Mouse (Mus musculus) ovary, postnatal 10 days (tissue): ENCODE measurements around the gene Gnptab.

Source experiments
- DNase-seq: peaks from one replicate; pipeline ENCODE4 v3.0.0; 2022; ENCODE audit warnings: low spot score

The Gnptab gene

DNA sequence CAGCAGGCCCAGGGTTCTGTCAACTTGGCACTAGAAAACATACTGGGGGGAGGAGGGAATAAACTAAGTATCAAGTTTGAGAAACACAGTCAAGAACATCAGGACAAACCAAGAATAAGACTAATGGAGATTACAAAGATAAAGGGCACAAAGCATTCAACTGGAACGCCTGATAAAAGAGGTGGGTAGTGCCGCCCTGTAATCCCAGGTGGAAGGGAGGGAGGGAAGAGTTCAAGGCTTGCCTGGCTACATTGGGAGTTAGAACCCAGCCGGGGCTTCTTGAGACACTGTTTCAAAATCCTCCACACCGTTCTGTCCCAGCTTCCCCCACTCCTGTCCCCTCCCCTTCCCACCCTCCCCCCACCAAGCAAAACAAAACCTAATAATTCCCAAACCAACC is 1.3 kb upstream of the Gnptab start:
- no peak for DNase-seq

DNA sequence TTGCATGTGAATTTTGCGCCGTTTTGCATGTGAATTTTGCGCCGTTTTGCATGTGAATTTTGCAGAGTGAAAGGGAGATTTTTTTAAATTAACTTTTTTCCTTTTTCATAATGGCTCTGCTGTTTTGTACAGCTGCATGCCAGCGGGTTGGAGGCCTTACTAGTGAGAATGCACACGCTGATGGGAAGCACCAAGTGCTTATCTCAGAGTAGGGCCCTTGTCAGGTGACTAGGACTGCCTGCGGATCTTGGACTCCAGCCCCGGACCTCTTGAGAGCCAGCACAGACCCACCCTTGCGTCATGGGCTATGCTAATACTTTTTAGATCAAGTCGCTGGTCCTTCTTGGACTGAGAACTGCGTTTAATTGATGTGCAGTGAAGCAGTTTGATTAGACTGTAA is 1.1 kb downstream of the Gnptab start:
- no peak for DNase-seq

DNA sequence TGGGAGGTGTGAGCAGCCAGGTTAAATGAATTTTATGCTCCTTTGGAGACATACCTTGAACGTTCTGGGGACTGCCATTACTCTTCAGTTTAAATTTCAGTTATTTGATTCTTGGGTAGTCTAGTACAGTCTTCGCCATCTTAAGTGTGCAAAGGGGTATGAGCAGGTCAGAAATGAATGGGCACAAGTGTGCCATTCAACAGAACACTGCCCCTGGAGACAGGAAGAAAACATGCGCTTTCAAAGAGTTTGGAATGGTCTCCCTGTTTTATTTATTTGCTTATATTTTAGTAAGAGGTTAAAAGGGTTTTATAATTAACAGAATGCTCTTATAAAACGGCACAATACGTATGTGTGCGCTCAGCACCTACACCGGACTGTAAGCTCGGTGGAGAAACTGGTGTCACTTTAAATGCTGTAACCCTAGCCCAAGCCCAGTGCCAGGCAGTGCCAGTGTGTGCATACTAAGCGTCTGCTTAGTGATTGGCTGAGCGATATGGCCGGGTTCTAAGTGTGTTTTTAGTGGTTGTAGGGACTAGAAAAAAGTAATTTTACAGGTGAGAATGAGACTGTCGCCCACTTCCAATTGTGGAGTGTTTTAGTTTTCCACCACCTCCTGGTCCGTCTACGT is 1.6 kb downstream of the Gnptab start:
- no peak for DNase-seq

DNA sequence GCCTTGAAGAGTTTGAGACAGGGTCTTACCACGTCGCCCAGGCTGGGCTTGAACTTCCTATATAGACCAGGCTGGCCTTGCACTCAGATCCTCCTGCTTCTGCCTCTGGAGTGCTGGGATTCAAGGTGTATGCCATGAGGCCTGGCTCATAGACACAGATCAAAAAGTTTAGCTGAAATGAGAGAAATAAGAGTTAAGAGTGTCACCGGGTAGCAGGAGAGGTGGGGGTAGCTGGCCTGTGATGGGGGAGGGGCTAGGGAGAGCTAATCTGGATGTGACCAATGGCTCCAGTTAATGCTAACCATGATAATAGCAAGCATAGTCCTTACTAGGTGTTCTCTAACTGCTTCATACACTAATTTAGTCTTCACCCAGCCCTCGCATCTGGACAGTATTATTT is 2.4 kb downstream of the Gnptab start:
- DNase-seq, result no peak

DNA sequence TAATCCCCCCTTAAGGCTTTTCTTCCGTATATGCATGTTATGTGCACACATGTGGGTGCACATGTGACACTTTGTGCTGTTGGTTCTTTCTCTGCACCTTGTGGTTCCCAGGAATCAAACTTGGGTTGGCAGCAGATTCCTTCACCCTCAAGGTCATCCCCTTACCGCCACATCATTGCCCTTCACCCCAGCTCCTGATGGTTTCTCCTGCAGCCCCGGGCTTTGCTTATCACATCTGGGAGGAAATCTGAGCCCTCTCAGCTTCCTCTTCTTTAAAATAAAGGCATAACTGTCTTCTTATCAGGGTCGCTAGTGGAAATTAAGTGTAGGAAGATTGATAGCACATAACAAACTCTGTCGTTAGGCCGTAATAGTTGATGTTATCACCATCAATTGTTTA is 3.1 kb downstream of the Gnptab start:
- no peak for DNase-seq

DNA sequence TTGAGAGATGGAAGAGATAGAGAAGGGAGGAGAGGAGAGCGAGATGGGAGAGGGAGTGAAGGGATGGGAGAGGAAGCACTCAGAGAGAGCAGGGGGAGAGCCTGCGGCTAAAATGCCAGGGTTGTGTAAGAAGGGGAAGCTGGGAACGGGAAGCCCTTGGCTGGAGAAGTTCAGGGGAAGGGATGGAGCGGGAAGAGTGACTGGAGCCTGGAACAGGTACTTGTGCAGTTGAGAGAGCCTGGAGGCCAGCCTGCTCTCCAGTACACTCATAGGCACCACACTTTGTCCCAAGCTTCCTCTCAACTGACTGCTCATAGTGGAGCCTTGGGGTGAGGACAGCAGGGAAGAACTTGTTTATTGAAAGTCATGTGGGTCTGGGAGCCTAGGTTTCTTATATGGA is 4.5 kb downstream of the Gnptab start:
- no peak for DNase-seq

DNA sequence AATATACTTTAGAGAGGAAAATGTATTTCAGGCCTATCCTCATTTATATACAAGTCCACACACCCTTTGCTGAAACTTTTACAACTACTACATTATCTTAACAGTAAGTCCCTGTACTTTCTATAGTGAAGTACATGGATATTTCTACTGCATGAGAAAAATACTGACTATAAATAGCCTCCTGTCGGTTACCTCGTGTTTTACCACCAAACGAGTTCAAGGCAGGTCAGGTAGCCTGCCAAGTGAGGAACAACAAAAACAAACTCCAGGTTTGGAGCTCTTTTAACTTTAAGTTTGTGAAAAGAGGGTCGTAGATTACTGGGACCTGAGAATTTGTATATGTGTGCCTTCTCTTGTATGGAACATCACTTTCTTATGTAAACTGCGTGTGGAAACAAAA is 5.1 kb downstream of the Gnptab start:
- no peak for DNase-seq

DNA sequence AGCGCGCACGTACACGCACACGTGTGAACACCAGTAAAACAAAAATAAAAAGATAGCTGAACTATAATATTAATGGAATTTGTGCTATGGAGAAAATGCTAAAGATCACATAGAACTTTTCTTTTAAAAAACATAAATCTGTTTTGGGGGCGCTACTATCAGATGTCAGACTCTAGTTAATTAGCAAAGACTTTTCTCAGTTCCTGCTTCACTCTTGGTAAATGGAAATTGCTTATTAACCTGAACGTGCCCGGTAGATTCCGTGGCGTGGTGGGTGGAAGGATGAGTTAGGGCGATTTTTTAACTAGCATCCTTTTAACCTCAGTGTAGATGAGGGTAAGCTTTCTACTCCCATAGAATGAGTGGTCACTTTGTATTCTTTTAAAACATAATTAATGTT is 6.4 kb downstream of the Gnptab start:
- no peak for DNase-seq

DNA sequence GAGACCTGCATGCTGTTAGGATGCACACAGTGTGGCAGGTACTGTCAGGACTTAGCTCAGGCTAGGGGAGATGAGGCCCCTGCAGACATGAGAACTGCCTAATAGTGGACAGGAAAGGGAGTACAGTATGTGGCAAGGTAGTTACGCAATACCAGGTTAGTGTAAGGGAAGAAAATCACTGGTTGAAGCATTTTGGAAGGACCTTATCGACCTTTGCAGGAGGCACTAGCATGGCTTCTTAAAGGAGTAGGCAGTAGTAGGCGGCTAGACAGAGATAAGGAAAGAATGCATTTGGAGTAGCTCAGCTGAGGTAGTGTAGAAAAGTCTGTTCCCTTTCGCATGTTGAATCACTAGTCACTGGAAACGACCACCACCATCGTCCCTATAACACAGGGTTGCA is 6.8 kb downstream of the Gnptab start:
- no peak for DNase-seq

DNA sequence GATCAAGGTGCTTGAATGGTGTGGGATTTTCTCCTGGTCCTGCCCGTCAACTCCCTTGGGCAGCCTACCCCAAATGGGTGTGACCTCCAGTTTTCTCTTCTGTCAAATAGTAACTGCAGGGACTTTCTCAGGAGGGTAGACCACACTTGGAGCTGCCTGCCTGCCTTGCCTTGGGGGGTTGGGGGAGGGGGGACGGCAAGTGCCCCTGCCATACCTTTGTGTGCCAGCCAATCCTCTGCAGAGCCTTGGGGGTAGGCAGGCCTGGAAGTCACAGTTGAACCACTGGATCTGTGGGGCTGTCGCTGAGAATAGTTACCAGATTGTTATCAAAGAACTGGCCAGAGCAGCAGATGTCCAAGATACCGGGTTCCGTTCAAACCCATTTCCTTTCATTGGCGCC is 7.3 kb downstream of the Gnptab start:
- no peak for DNase-seq

DNA sequence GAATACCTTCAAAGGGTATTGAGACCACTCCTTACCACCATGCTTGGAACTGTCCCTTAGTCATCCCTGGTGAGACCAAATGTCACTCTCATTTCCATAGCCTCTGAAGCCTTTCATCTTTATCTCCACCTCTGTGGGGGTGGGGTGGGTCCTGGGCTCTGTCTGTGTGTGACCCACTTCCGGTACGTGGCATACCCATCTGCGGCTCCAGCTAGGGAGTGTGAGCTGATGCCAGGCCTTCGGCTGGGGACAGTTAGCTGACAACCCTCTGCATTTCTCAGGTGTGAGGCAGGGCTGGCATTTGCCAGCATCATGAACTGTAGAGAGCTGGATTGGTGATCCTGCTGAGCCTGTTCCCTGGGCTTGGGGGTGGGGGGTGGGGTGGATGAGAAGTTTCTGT is 10.6 kb downstream of the Gnptab start:
- no peak for DNase-seq

DNA sequence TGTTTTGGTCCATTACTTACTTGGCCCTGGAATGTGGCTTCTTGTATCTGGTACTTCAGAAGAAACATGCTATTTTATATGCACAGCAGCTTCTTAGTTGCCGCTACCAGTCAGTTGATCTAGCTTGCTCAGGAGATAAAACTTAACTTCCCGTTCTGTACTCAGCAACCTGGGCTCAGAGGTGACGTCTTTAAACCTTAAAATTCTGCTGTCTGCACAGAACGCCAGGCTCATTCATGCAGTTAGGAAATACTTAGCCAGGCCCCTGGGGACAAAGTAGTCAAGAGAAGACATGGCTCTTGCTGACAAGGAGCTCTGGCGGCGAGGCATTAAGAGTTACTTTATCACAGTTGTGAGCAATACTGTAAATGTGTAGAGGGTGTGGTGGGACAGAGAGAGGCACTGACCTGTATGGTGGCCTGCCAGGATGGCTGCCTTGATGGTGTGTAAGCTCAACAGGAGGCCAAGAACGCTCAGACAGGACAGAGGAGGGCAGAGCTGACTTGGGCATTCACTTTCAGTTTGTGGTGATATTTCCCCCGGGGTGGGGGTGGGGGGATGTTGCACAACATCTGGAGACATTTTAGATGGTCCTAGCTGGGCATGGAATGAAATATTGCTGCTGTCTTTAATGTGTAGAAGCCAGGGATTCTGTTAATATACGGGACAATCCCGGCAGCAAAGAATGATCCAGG is 11.3 kb downstream of the Gnptab start:
- no peak for DNase-seq

DNA sequence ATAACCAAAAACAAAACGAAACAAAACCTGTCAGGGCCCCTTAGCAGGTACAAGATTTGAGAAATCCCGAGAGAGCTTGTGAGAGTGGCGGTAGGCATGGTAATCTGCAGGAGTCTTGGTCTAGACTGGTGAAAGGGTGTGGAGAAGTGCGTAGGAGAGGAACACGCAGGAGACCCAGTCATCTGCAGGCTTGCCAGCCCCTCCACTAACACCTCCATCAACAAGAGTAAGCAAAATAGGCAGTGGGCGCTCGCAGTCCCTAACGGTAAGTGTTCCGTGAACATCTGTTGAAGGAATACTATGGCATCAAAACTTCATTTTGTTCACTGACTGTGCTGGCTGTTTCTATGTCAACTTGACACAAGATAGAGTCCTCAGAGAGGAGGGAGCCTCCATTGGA is 12.6 kb downstream of the Gnptab start:
- no peak for DNase-seq

DNA sequence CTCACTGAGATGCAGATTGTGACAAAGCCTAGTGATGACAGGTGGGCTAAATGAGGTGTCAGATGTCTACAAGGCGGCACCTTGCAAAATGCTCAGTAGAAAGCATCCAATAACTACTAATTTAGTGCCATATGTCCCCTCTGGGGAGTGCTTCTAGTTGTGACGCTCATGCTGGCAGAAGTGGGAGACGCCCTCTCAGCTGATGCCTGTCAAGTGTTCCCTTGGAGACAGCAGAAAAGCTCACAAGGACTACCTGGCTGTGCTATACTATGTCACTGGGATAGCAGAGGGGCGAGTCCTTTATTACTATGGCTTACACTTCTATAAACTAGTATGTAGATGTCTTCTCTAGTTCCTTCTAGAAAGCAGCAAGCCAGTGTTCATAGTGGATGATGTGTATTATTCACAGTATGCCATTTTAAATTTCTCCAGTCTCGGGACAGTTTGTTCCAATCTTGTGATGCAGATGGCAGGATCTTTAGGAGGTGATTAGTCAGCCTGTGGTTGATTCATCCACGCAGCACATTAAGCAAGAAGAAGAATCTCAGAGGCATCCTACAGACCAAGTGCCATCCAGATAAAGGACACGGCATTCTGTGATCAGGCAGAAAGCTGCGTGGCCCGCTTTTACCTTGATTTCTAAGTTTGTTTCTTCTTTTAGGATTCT is 13.4 kb downstream of the Gnptab start:
- no peak for DNase-seq

DNA sequence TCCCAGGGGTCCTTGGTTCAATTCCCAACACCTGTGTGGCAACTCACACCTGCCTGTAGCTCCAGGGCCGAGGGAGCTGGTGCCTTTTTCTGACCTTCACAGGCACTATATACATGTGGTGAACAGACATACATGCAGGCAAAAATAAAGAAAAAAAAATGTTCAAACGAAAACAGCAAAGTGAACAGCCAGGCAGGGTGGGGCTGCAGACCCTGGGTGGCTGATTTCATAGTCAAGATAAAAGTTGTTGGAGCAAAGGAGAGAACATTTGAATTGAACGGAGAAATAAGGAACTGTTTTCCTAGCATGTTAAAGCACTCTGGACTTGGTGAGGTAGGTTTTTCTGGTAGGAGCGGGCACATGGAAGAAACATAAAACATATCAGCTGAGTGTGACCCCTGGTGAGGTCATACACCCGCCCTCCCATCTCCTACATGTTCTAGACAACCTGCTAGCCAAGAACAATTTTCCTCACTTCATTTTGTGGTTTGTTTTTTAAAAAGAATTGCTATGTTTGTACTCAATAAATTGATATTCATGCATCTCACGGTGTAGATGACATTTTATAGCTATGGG is 19.8 kb downstream of the Gnptab start:
- no peak for DNase-seq

DNA sequence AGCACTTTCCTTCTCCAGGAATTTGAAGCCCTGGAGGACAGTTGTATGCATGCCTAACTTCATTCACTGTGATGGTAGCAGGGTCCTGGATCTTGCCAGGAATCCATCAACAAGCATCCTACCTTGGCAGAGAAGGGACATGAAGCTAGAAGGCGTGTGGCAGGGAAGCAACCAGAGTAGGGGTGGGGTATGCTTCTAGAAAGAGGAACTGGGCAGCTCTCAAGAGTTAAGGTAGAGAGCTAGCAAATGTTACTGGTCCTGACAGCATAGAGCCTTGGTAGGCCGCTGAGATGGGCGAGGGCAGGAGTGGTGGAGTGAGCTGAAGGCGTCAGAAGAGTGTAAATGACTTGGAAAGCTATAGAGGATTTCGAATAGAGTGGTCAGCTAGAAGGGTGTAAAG is 20.3 kb downstream of the Gnptab start:
- DNase-seq, result no peak

DNA sequence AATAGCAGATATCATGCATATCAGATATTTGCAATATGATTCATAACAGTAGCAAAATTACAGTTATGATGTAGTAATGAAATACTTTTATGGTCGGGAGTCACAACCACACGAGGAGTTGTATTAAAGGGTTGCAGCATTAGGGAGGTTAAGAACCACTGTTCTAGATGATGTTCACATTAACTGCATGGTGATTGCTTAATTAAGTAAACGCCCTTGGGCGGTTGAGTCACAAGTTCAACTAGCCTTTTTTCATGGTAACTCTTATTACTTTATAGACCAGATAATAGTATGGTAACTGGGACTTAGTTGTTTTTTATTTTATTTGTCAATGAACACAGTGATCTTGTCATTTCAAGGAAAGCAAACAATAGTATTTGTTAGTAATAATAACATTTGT is 24.1 kb downstream of the Gnptab start:
- DNase-seq, result no peak

DNA sequence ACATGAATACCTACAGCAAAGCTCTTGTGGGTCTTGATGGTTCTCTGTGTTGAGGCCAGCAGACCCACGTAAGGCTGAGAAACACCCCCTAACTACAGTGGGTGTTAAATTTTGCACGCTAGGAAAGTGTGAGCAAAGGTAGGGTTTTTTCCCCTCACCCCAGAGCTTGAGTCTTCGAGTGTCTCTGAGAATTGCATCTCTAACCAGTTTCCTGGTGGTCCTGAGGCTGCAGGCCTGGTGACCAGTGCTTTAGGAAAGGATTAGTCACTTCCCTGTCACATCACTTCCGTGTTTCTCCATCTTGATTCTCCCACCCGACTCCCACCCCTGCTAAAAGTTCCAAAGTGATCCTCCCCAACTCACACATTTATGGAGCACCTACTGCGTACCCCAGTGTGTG is 25.3 kb downstream of the Gnptab start:
- DNase-seq, result no peak

DNA sequence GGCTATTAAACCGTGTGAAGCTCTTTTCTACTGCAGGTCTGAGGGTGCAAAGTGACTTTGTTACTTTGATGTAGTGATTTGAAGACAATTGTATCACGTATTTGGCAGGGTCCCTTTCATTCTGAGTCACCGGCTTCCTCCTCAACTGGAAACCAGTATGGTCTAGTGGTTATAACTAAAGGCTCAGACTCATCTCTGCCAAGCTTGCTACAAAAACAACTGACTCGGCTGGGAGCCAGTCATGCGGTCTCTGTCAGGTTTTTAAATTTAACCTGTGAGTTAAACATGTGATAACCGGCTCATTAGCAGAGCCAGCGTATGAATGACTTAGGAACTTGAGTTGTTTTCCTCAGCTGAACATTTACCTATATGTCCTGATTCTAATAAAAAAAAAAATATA is 26.9 kb downstream of the Gnptab start:
- DNase-seq, result no peak

DNA sequence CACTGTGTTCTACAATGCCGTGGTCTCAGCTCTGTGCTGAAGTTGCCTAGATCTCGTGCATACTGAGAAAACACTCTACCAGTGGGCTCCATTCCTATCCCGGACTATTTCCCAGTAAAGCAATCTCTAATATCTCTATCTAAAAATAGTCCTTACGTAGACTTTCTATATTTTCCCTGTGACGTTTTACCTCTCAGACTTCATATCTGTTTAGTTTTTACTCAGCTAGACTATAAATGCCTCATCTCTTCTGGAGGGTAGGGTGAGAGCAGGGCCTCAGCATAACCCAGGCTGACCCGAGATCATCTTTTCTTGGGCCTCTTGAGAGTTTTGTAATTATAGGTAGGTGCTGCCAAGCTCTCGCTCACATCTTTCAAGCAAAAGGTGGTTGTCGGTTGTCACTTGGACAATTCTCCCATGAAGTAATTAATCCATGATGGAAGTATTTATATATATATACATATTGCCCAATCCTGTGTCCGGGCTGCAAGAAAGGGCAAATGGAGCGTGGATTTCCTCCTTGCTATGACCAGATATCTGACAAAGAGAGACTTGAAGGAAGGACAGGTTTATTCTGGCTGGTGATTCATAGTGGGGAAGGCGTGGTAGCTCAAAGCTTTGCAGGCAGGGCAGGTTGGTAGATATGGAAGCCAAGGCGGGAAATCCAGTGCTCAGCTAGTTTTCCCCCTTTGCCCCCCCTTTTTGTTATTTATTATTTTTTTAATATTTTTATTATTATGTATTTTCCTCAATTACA is 29.1 kb downstream of the Gnptab start:
- DNase-seq, result no peak

DNA sequence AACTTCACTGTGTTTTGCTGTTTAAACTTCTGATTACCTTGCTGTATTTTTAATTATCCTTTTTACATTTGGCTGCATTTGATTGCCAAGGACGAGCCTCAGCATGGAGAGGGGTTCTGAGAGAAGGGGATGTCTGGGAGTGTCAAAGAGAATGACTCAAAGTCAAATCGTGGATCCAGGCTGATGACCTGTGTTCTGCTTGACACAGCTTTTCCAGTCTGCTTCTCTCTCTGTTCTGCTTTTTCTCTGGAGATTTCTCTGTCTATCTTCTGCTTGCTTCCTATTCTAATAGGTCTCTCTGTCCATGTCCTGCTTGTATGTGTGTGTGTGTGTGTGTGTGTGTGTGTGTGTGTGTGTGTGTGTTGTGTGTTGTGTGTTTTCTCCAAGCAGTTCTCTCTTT is 30.8 kb downstream of the Gnptab start:
- no peak for DNase-seq

DNA sequence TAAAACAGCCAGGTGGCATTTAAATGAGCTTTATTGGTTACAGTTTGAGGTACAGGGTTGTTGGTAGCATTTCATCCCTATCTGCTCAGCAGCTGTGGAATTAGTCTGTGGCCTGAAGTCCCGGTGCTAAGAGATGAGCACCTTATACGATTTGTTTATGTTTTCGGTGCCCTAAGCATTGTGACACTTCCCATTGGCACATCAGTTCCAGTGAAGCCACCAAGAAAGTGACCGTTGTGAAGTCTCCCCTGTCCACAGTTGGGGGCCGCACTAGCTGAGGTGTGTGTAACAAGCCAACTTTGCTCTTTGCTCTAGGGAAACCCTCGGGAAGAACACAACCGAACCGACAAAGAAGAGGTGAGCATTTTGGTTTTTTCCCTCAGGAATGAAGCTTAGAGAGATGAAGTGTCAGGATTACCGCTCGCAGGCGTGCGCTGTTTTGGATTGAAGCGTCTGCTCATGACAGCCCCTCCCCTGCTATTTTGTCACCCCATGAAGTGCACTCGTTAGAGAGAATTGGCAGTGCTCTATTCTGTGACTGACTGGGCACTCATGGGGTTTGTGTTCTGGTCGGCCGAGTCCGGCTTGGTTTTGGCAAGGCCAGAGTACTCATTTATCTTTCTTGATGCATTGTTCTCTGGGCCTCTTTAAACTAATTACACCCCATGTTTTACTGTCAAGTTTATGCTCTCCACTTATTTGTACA is 33.5 kb downstream of the Gnptab start:
- DNase-seq, result no peak
